Mouse (Mus musculus): Measurements from ENCODE around the gene Wdr35.
A peak's percentile ranks its signal among the peaks of the same experiment; 100 is the strongest.

Wdr35 gene

GRCm38 (mm10) chr12:8973820-8974465 lies at the start of gene Wdr35:
Gene Wdr35 (plus strand): TSS chr12:8973892.
- peak; percentile 93 for DNase-seq

GRCm38 (mm10) chr12:8927652-8928051 lies 46.0 kb upstream of the Wdr35 start:
- peak; percentile 51 for DNase-seq

- DNase-seq: no peak
Observed at GRCm38 (mm10) chr12:8928766-8929165, 44.9 kb upstream of the Wdr35 start.

- no peak for DNase-seq
Observed at GRCm38 (mm10) chr12:8931083-8931482, 42.6 kb upstream of the Wdr35 start.

GRCm38 (mm10) chr12:8935349-8935748 lies 38.3 kb upstream of the Wdr35 start:
- DNase-seq: peak; percentile 55

GRCm38 (mm10) chr12:8936210-8936609 lies 37.5 kb upstream of the Wdr35 start:
- peak; percentile 53 for DNase-seq

- no peak for DNase-seq
Observed at GRCm38 (mm10) chr12:8939490-8939889, 34.2 kb upstream of the Wdr35 start.

- no peak for DNase-seq
Observed at GRCm38 (mm10) chr12:8940011-8941005, 33.4 kb upstream of the Wdr35 start.

GRCm38 (mm10) chr12:8941131-8941615 lies 32.5 kb upstream of the Wdr35 start:
- no peak for DNase-seq

GRCm38 (mm10) chr12:8941699-8942392 lies 31.8 kb upstream of the Wdr35 start:
- no peak for DNase-seq

- no peak for DNase-seq
Observed at GRCm38 (mm10) chr12:8947163-8947562, 26.5 kb upstream of the Wdr35 start.

- peak; percentile 92 for DNase-seq
Observed at GRCm38 (mm10) chr12:8947714-8948464, 25.8 kb upstream of the Wdr35 start, which contains the start of gene Matn3. Gene Matn3 (plus strand): TSS chr12:8947929.

- DNase-seq: no peak
Observed at GRCm38 (mm10) chr12:8953136-8953535, 20.6 kb upstream of the Wdr35 start.

GRCm38 (mm10) chr12:8954161-8954561 lies 19.5 kb upstream of the Wdr35 start:
- DNase-seq: peak; percentile 80

- no peak for DNase-seq
Observed at GRCm38 (mm10) chr12:8961607-8962316, 11.9 kb upstream of the Wdr35 start.

- peak; percentile 80 for DNase-seq
Observed at GRCm38 (mm10) chr12:8969828-8970227, 3.9 kb upstream of the Wdr35 start.

- DNase-seq: no peak
Observed at GRCm38 (mm10) chr12:8975076-8975475, 1.4 kb downstream of the Wdr35 start.

GRCm38 (mm10) chr12:8993231-8993630 lies 19.5 kb downstream of the Wdr35 start:
- DNase-seq: no peak

GRCm38 (mm10) chr12:8998318-8998717 lies 24.6 kb downstream of the Wdr35 start:
- no peak for DNase-seq

- peak; percentile 84 for DNase-seq
Observed at GRCm38 (mm10) chr12:9002038-9002648, 28.5 kb downstream of the Wdr35 start.

GRCm38 (mm10) chr12:9007146-9007545 lies 33.5 kb downstream of the Wdr35 start:
- no peak for DNase-seq

All from lung, postnatal 36 days (tissue).